Mouse (Mus musculus) kidney, adult 2 months (tissue): ENCODE measurements around the gene Midn. TPM values are rescaled to one million over a fixed set of nuclear protein-coding genes. Genes with fewer than 3 reads are reported as not detected.
A peak's percentile ranks its signal among the peaks of the same experiment; 100 is the strongest.

ENCODE experiments used
- DNase-seq: peaks from one replicate; pipeline ENCODE4 v3.0.0; 2021
- H3K27ac ChIP-seq: fragments of 200-500 bp; 2 replicates; pipeline ENCODE4 v1.5.1; 2012; ENCODE audit warnings: low read depth, low read length, control low read depth, inconsistent platforms; ENCODE audit not compliant: insufficient read depth
- H3K27me3 ChIP-seq: fragments of 200-500 bp; replicated peaks from 2 replicates; pipeline ENCODE4 v1.6.1; 2012; ENCODE audit warnings: mild to moderate bottlenecking, moderate library complexity, low read length, inconsistent platforms; ENCODE audit not compliant: control insufficient read depth, insufficient read depth
- H3K36me3 ChIP-seq: fragments of 200-500 bp; 2 replicates; pipeline ENCODE4 v1.6.1; 2012; ENCODE audit warnings: mild to moderate bottlenecking, moderate library complexity, low read length, inconsistent platforms; ENCODE audit not compliant: control insufficient read depth, insufficient read depth
- H3K4me1 ChIP-seq: fragments of 200-500 bp; 2 replicates; pipeline ENCODE4 v1.6.1; 2011; ENCODE audit warnings: low read length; ENCODE audit not compliant: control insufficient read depth, insufficient read depth
- H3K4me3 ChIP-seq: fragments of 200-500 bp; 2 replicates; pipeline ENCODE4 v1.5.1; 2011; ENCODE audit warnings: mild to moderate bottlenecking, low read depth, low read length, control low read depth; ENCODE audit not compliant: insufficient read depth
- CTCF ChIP-seq: fragments of 200-500 bp; conservative IDR thresholded peaks from 2 replicates; pipeline ENCODE4 v1.5.1; 2011; ENCODE audit warnings: low read depth, mild to moderate bottlenecking, control low read depth, low read length, moderate library complexity, mixed read lengths; ENCODE audit not compliant: insufficient read depth, insufficient read length
- POLR2A ChIP-seq: fragments of 200-500 bp; IDR thresholded peaks from one replicate; pipeline ENCODE4 v1.6.1; 2011; ENCODE audit warnings: low read depth, low read length, control low read depth
- WGBS: fragments of 180-500 bp; shearing (Covaris S2); methylation state at CpG from one replicate; pipeline ENCODE4 v1.1.7; 2018; 5-methylcytosine and 5-hydroxymethylcytosine counted together
- polyA plus RNA-seq: library from polyadenylated mRNA; depleted of rRNA; stranded (reverse); fragments of >200 nt; gene quantifications from 2 replicates; pipeline ENCODE4 v1.2.3, GENCODE M21; 2012; rRNA removed

The Midn gene
- 65.6 and 67.0 TPM in 2 replicates for polyA plus RNA-seq

DNA sequence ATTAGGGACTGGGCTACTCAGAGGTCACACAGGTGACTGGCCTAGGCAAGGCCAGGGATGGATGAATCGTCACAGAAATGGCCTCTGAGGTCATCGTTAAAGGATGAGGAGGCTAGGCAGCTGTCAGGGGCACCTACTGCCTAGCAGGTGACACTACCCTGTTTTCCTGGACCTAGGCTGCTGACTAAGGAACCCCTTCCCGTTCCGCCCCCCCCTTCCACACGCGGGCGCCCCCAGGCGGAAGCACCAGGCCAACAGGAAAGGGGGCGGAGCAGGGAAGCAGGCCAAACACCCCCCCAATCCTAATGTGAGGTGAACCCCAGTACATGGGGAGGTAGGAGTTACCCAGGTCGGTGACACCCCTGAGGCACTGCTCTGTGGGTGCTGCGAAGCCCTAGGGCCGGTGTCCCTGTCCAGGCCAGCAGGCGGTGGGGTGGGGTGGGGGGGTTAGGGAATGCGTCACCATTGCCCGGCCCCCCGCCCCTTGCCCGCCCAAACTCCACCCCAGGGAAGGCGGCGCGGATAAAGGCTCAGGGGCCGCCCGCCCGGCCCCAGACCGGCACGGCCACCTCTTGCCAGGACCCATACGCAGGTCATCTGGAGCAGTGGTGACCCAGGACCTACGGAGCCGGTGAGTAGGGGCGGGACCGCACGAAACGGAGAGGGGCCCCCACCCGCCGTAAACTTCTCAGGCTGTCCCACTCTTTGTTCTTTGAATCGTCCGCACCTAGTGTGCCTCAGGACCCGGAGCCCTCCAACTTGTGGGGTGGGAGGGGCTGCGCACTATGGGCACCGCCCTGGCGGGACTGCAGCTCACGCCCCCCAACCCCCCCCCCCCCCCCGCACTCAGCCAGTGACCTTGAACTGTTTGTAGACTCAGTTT lies at the start of gene Midn:
TSS of gene Midn (plus strand) at position 554 of the 883 bp plus-strand sequence.
- H3K36me3 ChIP-seq: peaks cover 6% of the 10 kb centered on the region; the same call in 1 of the 2 replicates
- DNase-seq: peak; percentile 94
- peak within 1 kb of the TSS; percentile 91 for H3K4me3 ChIP-seq
- peaks cover 30% of the 10 kb centered on the region for H3K4me1 ChIP-seq
- whole genome bisulfite sequencing: 2% methylated on average over 42 of the region's 42 CpGs
- H3K27ac ChIP-seq: peak within 1 kb of the TSS; percentile 97
- TF ChIP-seq POLR2A: peak; percentile 96
- TF ChIP-seq CTCF: peak; percentile 49
- H3K27me3 ChIP-seq: no peaks in the 10 kb centered on the region

DNA sequence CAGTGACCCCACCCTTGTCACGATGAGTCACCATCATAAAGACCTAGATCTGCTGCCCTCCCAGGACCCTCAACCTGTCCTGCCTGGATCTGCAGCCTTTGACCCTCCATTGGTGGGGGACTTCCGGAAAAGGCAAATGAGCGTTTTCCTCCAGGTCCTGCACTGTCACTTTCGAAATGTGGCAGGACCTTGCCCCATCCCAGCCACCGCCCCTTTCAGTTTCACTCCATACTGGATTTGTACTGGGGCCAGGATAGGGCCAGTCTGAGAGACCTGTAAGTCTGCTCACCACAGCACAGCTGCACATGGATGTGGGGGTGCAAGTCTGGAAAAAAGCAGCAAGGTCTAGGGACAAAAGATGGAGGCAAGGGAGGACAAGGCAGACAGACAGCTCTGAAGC lies 49.4 kb upstream of the Midn start:
- no peak overlapping the region for H3K27ac ChIP-seq
- TF ChIP-seq CTCF: no peak
- TF ChIP-seq POLR2A: no peak
- DNase-seq: peak; percentile 49

DNA sequence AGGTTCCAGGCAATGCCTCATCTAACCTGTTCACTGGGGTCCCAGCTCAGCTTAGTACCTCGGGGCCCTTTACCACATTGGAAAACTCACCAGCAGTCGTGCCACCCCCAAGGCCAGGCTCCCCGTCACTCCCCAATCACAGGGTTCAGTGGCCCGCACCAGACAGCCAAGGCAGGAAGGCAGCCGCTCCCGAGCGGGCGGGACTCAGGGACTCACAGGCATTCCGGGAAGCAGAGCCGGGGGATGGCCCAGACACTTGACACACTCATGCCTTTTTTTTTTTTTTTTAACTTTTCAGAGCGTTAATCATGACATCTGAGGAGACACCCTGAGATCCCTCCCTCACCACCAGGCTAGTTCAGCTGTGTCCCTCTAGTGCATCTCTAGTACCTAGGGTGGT lies 47.1 kb upstream of the Midn start:
- WGBS: 16% methylated on average over 11 of the region's 11 CpGs
- Histone ChIP-seq H3K27ac (no peak overlapping the region; the same call in 1 of the 2 replicates), H3K4me3 (peak overlapping the region; percentile 95; the same call in 1 of the 2 replicates), H3K4me1 (peaks cover 30% of the 10 kb centered on the region), H3K36me3 (no peaks in the 10 kb centered on the region), H3K27me3 (no peaks in the 10 kb centered on the region)
- TF ChIP-seq POLR2A (no peak), CTCF (no peak)
- peak; percentile 73 for DNase-seq

More for the DNA sequence above, 49.4 kb upstream of the Midn start:
- H3K36me3 ChIP-seq: no peaks in the 10 kb centered on the region
- H3K4me3 ChIP-seq: no peak overlapping the region
- WGBS: 65% methylated on average over 5 of the region's 5 CpGs
- H3K27me3 ChIP-seq: no peaks in the 10 kb centered on the region
- peaks cover 47% of the 10 kb centered on the region for H3K4me1 ChIP-seq

DNA sequence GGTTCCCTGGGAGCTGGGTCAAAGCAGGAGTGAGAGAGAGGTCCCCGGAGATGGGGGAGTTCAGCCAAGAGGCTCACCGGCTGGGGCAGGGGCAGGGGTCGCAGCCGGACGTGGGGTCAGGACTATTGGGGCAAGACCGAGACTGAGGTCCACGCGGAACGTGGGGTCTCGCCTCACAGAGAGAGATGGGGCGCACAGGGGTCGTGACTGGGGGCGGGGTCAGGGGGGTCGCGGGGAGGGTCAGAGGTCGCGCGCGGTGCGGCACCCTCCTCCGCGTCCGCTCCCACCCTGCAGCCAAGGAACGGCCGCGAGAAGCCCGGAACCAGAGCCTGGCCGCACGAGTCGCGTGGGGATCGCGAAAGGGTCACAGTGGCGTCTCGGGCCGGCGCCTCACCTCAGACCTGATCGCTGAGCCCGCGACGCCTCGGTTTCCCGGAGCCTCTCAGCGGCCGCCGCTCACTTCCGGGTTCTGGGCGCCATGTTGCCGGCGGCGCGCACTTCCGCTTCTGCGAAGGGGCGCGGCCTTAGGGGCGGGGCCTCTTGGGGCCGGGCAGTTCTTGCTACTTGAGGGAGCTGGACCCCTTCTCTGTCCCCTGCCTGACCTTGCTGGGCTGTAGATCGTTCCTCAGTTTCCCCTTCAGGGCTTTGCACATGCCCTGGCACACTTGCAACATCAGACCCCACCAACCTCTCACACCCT lies 45.7 kb upstream of the Midn start:
- Histone ChIP-seq H3K4me3 (peak overlapping the region; percentile 95), H3K4me1 (peaks cover 18% of the 10 kb centered on the region), H3K27me3 (no peaks in the 10 kb centered on the region), H3K36me3 (no peaks in the 10 kb centered on the region), H3K27ac (peak overlapping the region; percentile 94)
- WGBS: under 1% methylated on average over 59 of the region's 59 CpGs
- no peak for TF ChIP-seq CTCF
- TF ChIP-seq POLR2A: peak; percentile 3
- DNase-seq: peak; percentile 91

DNA sequence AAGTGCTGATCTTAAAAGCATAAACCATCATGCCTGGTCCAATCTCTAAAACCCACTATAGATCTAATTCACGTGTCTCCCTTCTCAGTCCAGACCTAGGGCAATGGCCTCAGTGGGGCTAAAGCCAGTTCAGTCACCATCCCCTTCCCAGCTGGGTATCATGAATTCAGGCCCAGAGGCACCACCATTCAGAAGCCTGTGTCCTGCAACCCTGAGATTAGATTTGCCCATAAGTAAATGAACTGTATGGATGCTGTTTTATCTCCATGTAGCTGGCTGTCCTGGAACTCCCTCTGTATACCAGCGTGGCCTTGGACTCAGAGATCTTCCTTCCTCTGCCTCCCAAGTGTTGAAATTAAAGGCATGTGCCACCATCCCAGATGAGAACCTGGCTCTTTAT lies 45.0 kb upstream of the Midn start:
- no peak for DNase-seq
- peak overlapping the region; percentile 88 for H3K27ac ChIP-seq
- H3K36me3 ChIP-seq: no peaks in the 10 kb centered on the region
- no peak overlapping the region for H3K4me3 ChIP-seq
- WGBS: 81% methylated on average over 2 of the region's 2 CpGs
- no peak for TF ChIP-seq POLR2A
- no peak for TF ChIP-seq CTCF
- no peaks in the 10 kb centered on the region for H3K27me3 ChIP-seq
- H3K4me1 ChIP-seq: peaks cover 18% of the 10 kb centered on the region; the same call in 1 of the 2 replicates

DNA sequence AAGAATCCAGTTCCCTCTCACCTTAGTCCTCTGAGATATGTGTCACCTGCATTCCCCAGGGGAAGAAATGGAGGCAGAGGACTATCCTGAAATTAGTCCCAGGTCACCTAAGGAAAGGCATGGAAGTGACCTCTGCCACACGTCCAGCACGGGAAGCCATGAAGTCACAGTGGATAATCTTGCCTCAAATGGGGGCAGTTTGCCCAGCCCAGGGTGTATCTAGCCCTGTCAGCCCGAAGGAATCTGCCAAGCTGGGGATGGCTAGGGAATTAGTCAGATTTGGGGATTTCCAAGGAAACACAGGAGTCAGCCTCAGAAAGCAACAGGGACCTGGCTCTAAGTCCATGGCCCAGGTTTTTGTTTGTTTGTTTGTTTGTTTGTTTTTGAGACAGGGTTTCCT lies 43.9 kb upstream of the Midn start:
- no peak for TF ChIP-seq POLR2A
- TF ChIP-seq CTCF: no peak
- no peak for DNase-seq
- 77% methylated on average over 3 of the region's 3 CpGs for WGBS

DNA sequence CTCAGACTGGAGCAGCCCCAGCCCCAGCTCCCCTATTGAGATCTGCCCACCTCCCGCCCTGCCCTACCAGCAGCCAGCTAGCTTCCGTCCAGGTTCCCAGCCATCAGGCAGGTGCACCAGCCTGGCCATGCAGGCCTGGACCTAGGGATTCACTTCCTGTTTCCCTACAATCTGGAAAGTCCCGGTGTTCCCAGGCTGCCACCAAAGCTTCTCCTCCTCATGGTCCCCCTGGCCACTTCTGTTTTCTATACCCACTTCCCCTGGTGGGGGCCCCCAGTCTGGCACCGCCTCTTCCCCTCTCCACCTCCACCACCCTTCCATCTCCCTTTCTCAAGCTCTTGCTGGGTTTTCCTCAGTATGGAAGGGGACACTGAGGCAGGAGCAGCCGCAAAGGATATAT lies 42.6 kb upstream of the Midn start, which contains the start of gene Sbno2:
TSS of gene Sbno2 (minus strand) at position 112 of the 400 bp plus-strand sequence.
- Histone ChIP-seq H3K4me3 (no peak within 1 kb of the TSS), H3K27ac (no peak within 1 kb of the TSS), H3K4me1 (peaks cover 13% of the 10 kb centered on the region; the same call in 1 of the 2 replicates), H3K27me3 (no peaks in the 10 kb centered on the region), H3K36me3 (no peaks in the 10 kb centered on the region)
- DNase-seq: no peak
- 83% methylated on average over 5 of the region's 5 CpGs for WGBS
- TF ChIP-seq POLR2A: no peak

More for the DNA sequence above, 43.9 kb upstream of the Midn start:
- no peak overlapping the region for H3K4me3 ChIP-seq
- no peak overlapping the region for H3K27ac ChIP-seq
- no peaks in the 10 kb centered on the region for H3K27me3 ChIP-seq
- peaks cover 13% of the 10 kb centered on the region; the same call in 1 of the 2 replicates for H3K4me1 ChIP-seq
- H3K36me3 ChIP-seq: no peaks in the 10 kb centered on the region
